Mouse (Mus musculus) liver, embryonic 13.5 days (tissue): ENCODE results near the gene Hba-a2. TPM values are rescaled to one million over a fixed set of nuclear protein-coding genes. Genes with fewer than 3 reads are reported as not detected.

Source experiments
- ATAC-seq: fragments of 200-750 bp; cut with Nextera tagmentation; 2 replicates; pipeline ENCODE4 v1.8.0; 2017; ENCODE audit warnings: low read depth, mild to moderate bottlenecking, moderate number of reproducible peaks, moderate library complexity
- DNase-seq: peaks from one replicate; pipeline ENCODE4 v3.0.0; 2022
- H3K27ac ChIP-seq: fragments of 300-500 bp; sonication (generic); 2 replicates; pipeline ENCODE4 v1.5.1; 2015; ENCODE audit warnings: moderate library complexity, mild to moderate bottlenecking, inconsistent platforms
- H3K27me3 ChIP-seq: fragments of 300-500 bp; sonication (generic); 2 replicates; pipeline ENCODE4 v1.6.1; 2015; ENCODE audit warnings: mild to moderate bottlenecking, inconsistent platforms
- H3K36me3 ChIP-seq: fragments of 300-500 bp; sonication (generic); 2 replicates; pipeline ENCODE4 v1.6.1; 2015; ENCODE audit warnings: mild to moderate bottlenecking, inconsistent platforms
- H3K4me1 ChIP-seq: fragments of 300-500 bp; sonication (generic); replicated peaks from 2 replicates; pipeline ENCODE4 v1.6.1; 2015; ENCODE audit warnings: inconsistent platforms
- H3K4me2 ChIP-seq: fragments of 300-500 bp; sonication (generic); 2 replicates; pipeline ENCODE4 v1.6.1; 2015; ENCODE audit warnings: inconsistent platforms, mild to moderate bottlenecking, moderate library complexity
- H3K4me3 ChIP-seq: fragments of 300-500 bp; sonication (generic); replicated peaks from 2 replicates; pipeline ENCODE4 v1.5.1; 2015; ENCODE audit warnings: mild to moderate bottlenecking, inconsistent platforms
- H3K9ac ChIP-seq: fragments of 300-500 bp; sonication (generic); 2 replicates; pipeline ENCODE4 v1.6.1; 2015; ENCODE audit warnings: mild to moderate bottlenecking, inconsistent platforms
- H3K9me3 ChIP-seq: fragments of 300-500 bp; sonication (generic); replicated peaks from 2 replicates; pipeline ENCODE4 v1.6.1; 2016; ENCODE audit warnings: inconsistent platforms
- WGBS: fragments of 180-500 bp; shearing (Covaris S2); methylation state at CpG from one replicate; pipeline ENCODE4 v1.1.7; 2015; ENCODE audit not compliant: insufficient replicate concordance; 5-methylcytosine and 5-hydroxymethylcytosine counted together
- polyA plus RNA-seq: library from polyadenylated mRNA; unstranded; fragments of >200 nt; fragmentation: Nextera tagmentation; extraction: Ambion mirVana; gene quantifications from 2 replicates; pipeline ENCODE4 v1.2.1, GENCODE M21; 2015

Gene Hba-a2
- polyA plus RNA-seq, 1 experiment from 2014 or later: 155,581 TPM

- ATAC-seq (no peak), DNase-seq (no peak)
- Histone ChIP-seq H3K27ac (peak overlapping the region; percentile 92), H3K36me3 (peaks cover 37% of the 10 kb centered on the region), H3K9me3 (no peaks in the 10 kb centered on the region), H3K27me3 (peaks cover 37% of the 10 kb centered on the region), H3K9ac (peak overlapping the region; percentile 75), H3K4me1 (peaks cover 41% of the 10 kb centered on the region), H3K4me3 (peak overlapping the region; percentile 49), H3K4me2 (peak overlapping the region; percentile 59)
- 48% methylated on average over 15 of the region's 17 CpGs for WGBS
Measured at GRCm38 (mm10) chr11:32300279-32301267, 4.3 kb downstream of the Hba-a2 start.

- H3K27ac ChIP-seq: peak overlapping the region; percentile 92
- peak overlapping the region; percentile 59 for H3K4me2 ChIP-seq
- peaks cover 37% of the 10 kb centered on the region for H3K36me3 ChIP-seq
- H3K4me3 ChIP-seq: peak overlapping the region; percentile 49
- H3K27me3 ChIP-seq: peaks cover 41% of the 10 kb centered on the region
- H3K4me1 ChIP-seq: peaks cover 44% of the 10 kb centered on the region
- no peak for DNase-seq
- no peaks in the 10 kb centered on the region for H3K9me3 ChIP-seq
- peak overlapping the region; percentile 75 for H3K9ac ChIP-seq
- WGBS: 57% methylated on average over 1 of the region's 1 CpGs
- ATAC-seq: no peak
Measured at GRCm38 (mm10) chr11:32301506-32301905, 5.2 kb downstream of the Hba-a2 start.

GRCm38 (mm10) chr11:32302824-32303419 is 6.6 kb downstream of the Hba-a2 start:
- H3K27me3 ChIP-seq: peaks cover 42% of the 10 kb centered on the region
- H3K27ac ChIP-seq: peak overlapping the region; percentile 20; the same call in 1 of the 2 replicates
- no peak overlapping the region for H3K4me2 ChIP-seq
- ATAC-seq (no peak), DNase-seq (no peak)
- peak overlapping the region; percentile 31; the same call in 1 of the 2 replicates for H3K9ac ChIP-seq
- no peak overlapping the region for H3K4me3 ChIP-seq
- H3K4me1 ChIP-seq: peaks cover 58% of the 10 kb centered on the region
- H3K9me3 ChIP-seq: no peaks in the 10 kb centered on the region
- 33% methylated on average over 2 of the region's 2 CpGs for WGBS
- H3K36me3 ChIP-seq: peaks cover 37% of the 10 kb centered on the region

GRCm38 (mm10) chr11:32303455-32303854 is 7.2 kb downstream of the Hba-a2 start:
- peaks cover 42% of the 10 kb centered on the region for H3K27me3 ChIP-seq
- ATAC-seq: no peak
- H3K36me3 ChIP-seq: peaks cover 37% of the 10 kb centered on the region
- 59% methylated on average over 1 of the region's 1 CpGs for WGBS
- H3K4me3 ChIP-seq: no peak overlapping the region
- H3K4me2 ChIP-seq: no peak overlapping the region
- H3K4me1 ChIP-seq: peaks cover 58% of the 10 kb centered on the region
- no peak for DNase-seq
- H3K9me3 ChIP-seq: no peaks in the 10 kb centered on the region
- H3K9ac ChIP-seq: no peak overlapping the region
- H3K27ac ChIP-seq: no peak overlapping the region

GRCm38 (mm10) chr11:32307006-32307405 is 10.7 kb downstream of the Hba-a2 start:
- DNase-seq (no peak), ATAC-seq (peak; percentile 83)
- Histone ChIP-seq H3K4me2 (peak overlapping the region; percentile 12; the same call in 1 of the 2 replicates), H3K9me3 (no peaks in the 10 kb centered on the region), H3K27me3 (peaks cover 39% of the 10 kb centered on the region), H3K4me1 (peaks cover 37% of the 10 kb centered on the region), H3K9ac (peak overlapping the region; percentile 57), H3K4me3 (no peak overlapping the region), H3K27ac (0 out of 2 replicates have a peak overlapping the region, but pooled peaks have one; percentile 39), H3K36me3 (peaks cover 22% of the 10 kb centered on the region)
- 37% methylated on average over 1 of the region's 1 CpGs for WGBS

GRCm38 (mm10) chr11:32309446-32309845 is 13.2 kb downstream of the Hba-a2 start:
- WGBS: 68% methylated on average over 4 of the region's 4 CpGs
- DNase-seq: no peak

GRCm38 (mm10) chr11:32309928-32310327 is 13.6 kb downstream of the Hba-a2 start:
- Histone ChIP-seq H3K9me3 (no peaks in the 10 kb centered on the region), H3K9ac (no peak overlapping the region), H3K36me3 (no peaks in the 10 kb centered on the region), H3K4me3 (no peak overlapping the region), H3K27me3 (peaks cover 26% of the 10 kb centered on the region), H3K4me1 (peaks cover 18% of the 10 kb centered on the region), H3K4me2 (no peak overlapping the region), H3K27ac (no peak overlapping the region)
- DNase-seq (no peak), ATAC-seq (no peak)
- WGBS: 50% methylated on average over 3 of the region's 3 CpGs

More at GRCm38 (mm10) chr11:32309446-32309845, 13.2 kb downstream of the Hba-a2 start:
- Histone ChIP-seq H3K4me1 (peaks cover 19% of the 10 kb centered on the region), H3K27me3 (peaks cover 23% of the 10 kb centered on the region), H3K4me3 (no peak overlapping the region), H3K9ac (no peak overlapping the region), H3K27ac (no peak overlapping the region), H3K36me3 (peaks cover 1% of the 10 kb centered on the region; the same call in 1 of the 2 replicates), H3K4me2 (no peak overlapping the region), H3K9me3 (no peaks in the 10 kb centered on the region)
- no peak for ATAC-seq

- no peaks in the 10 kb centered on the region for H3K36me3 ChIP-seq
- H3K27me3 ChIP-seq: peaks cover 39% of the 10 kb centered on the region
- H3K27ac ChIP-seq: no peak overlapping the region
- ATAC-seq: no peak
- no peaks in the 10 kb centered on the region for H3K9me3 ChIP-seq
- 65% methylated on average over 3 of the region's 3 CpGs for WGBS
- H3K4me3 ChIP-seq: no peak overlapping the region
- peaks cover 5% of the 10 kb centered on the region for H3K4me1 ChIP-seq
- no peak overlapping the region for H3K4me2 ChIP-seq
- no peak overlapping the region for H3K9ac ChIP-seq
- DNase-seq: no peak
Measured at GRCm38 (mm10) chr11:32316009-32316408, 19.7 kb downstream of the Hba-a2 start.

GRCm38 (mm10) chr11:32320507-32321195 is 24.4 kb downstream of the Hba-a2 start:
- ATAC-seq (peak; percentile 41), DNase-seq (no peak)
- peaks cover 7% of the 10 kb centered on the region for H3K4me1 ChIP-seq
- 59% methylated on average over 11 of the region's 11 CpGs for WGBS
- no peaks in the 10 kb centered on the region for H3K9me3 ChIP-seq
- no peaks in the 10 kb centered on the region for H3K36me3 ChIP-seq
- peak overlapping the region; percentile 5; the same call in 1 of the 2 replicates for H3K9ac ChIP-seq
- H3K27ac ChIP-seq: peak overlapping the region; percentile 8; the same call in 1 of the 2 replicates
- peaks cover 44% of the 10 kb centered on the region for H3K27me3 ChIP-seq
- H3K4me3 ChIP-seq: no peak overlapping the region
- H3K4me2 ChIP-seq: no peak overlapping the region

GRCm38 (mm10) chr11:32321196-32321565 is 24.9 kb downstream of the Hba-a2 start:
- WGBS: 26% methylated on average over 8 of the region's 8 CpGs
- peak; percentile 75 for DNase-seq
- H3K4me2 ChIP-seq: no peak overlapping the region
- peaks cover 7% of the 10 kb centered on the region for H3K4me1 ChIP-seq
- H3K27ac ChIP-seq: no peak overlapping the region
- ATAC-seq: peak; percentile 78
- 0 out of 2 replicates have a peak overlapping the region, but pooled peaks have one; percentile 5 for H3K9ac ChIP-seq
- H3K9me3 ChIP-seq: no peaks in the 10 kb centered on the region
- peaks cover 44% of the 10 kb centered on the region for H3K27me3 ChIP-seq
- no peak overlapping the region for H3K4me3 ChIP-seq
- no peaks in the 10 kb centered on the region for H3K36me3 ChIP-seq

- DNase-seq: peak; percentile 79
- H3K4me3 ChIP-seq: no peak overlapping the region; the same call in 1 of the 2 replicates
- no peaks in the 10 kb centered on the region for H3K36me3 ChIP-seq
- H3K9ac ChIP-seq: peak overlapping the region; percentile 7; the same call in 1 of the 2 replicates
- ATAC-seq: peak; percentile 65
- H3K27ac ChIP-seq: no peak overlapping the region
- peaks cover 7% of the 10 kb centered on the region for H3K4me1 ChIP-seq
- peak overlapping the region; percentile 41 for H3K4me2 ChIP-seq
- peaks cover 44% of the 10 kb centered on the region for H3K27me3 ChIP-seq
- no peaks in the 10 kb centered on the region for H3K9me3 ChIP-seq
- WGBS: 8% methylated on average over 15 of the region's 15 CpGs
Measured at GRCm38 (mm10) chr11:32324609-32325008, 28.3 kb downstream of the Hba-a2 start.
